ENCODE assay signal across 20 mouse cellular contexts in the genomic region with DNA sequence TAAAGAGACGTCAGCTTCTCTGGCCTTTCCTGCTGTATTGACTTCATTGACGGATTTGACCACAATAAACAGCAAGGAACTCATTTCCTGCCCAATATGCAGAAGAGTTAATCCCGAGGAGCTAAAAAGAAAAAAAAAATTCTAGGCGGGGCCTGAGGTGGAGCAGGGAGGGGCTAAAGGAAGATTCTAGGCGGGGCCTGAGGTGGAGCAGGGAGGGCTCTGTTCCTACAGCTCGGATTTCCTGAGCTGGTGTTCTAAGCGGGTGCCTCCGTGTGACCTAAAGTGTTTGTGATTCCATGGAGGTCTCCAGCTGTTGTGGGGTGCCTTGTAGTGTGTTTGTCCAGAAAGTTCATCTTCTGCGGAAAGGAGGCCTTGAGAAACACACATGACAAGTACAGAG. TPM values are rescaled to one million over a fixed set of nuclear protein-coding genes. Genes with fewer than 3 reads are reported as not detected.
DNase-seq lines count a peak whose midpoint lies in the region; ATAC-seq and TF ChIP-seq lines count a peak whose summit lies in the region.
"Had no signal": no experiment of that assay in that cellular context is flagged by ENCODE, and none has a peak within 500 bp of the region (broad histone marks: within the 10 kb centered on the region; RNA-seq: fewer than 3 reads in every experiment).

No protein-coding gene starts in this region.

- H3K27ac ChIP-seq in kidney, embryonic 14.5 days (ENCODE audit: low read depth, low read length): no peak overlapping the region
- H3K27ac ChIP-seq in lung, postnatal 0 days (ENCODE audit: low read length): no peak overlapping the region
- H3K27ac ChIP-seq in intestine, embryonic 15.5 days: no peak overlapping the region
- H3K27ac ChIP-seq: heart, embryonic 15.5 days; hindbrain, embryonic 14.5 days; liver, embryonic 12.5 days had no signal

- WGBS in kidney, embryonic 14.5 days: 15% methylated on average over 9 of the region's 9 CpGs
- 7% methylated on average over 9 of the region's 9 CpGs for WGBS in lung, postnatal 0 days
- 15% methylated on average over 9 of the region's 9 CpGs for WGBS in intestine, embryonic 15.5 days

- no peak for TF ChIP-seq CTCF in lung, postnatal 0 days (IDR thresholded peaks at IDR 0.05)

- no peak overlapping the region for H3K9ac ChIP-seq in kidney, embryonic 14.5 days (ENCODE audit: low read depth, low read length)
- H3K9ac ChIP-seq in lung, postnatal 0 days (replicated peaks; ENCODE audit: low read depth): no peak overlapping the region
- no peak overlapping the region for H3K9ac ChIP-seq in intestine, embryonic 15.5 days
- H3K9ac ChIP-seq: heart, embryonic 15.5 days; hindbrain, embryonic 14.5 days; liver, embryonic 12.5 days had no signal

- peak; percentile 55; the same call in 1 of the 2 replicates for ATAC-seq in kidney, embryonic 14.5 days (ENCODE audit: low FRiP score, low TSS enrichment)
- peak; percentile 44; the same call in 1 of the 2 replicates for ATAC-seq in lung, postnatal 0 days
- peak; percentile 81 for ATAC-seq in intestine, embryonic 15.5 days
- ATAC-seq: forebrain, embryonic 14.5 days; liver, embryonic 12.5 days had no signal

- no peak overlapping the region for H3K4me2 ChIP-seq in kidney, embryonic 14.5 days (replicated peaks; ENCODE audit: low read depth, low read length)
- H3K4me2 ChIP-seq in lung, postnatal 0 days (replicated peaks; ENCODE audit: low read depth, low read length): 0 out of 2 replicates have a peak overlapping the region, but pooled peaks have one; percentile 19
- H3K4me2 ChIP-seq in intestine, embryonic 15.5 days (replicated peaks): peak overlapping the region; percentile 30; the same call in 1 of the 2 replicates
- H3K4me2 ChIP-seq: heart, embryonic 15.5 days; hindbrain, embryonic 14.5 days; liver, embryonic 12.5 days had no signal

- no peak for TF ChIP-seq EP300 in lung, postnatal 0 days (IDR thresholded peaks at IDR 0.05)

- no peak overlapping the region for H3K4me3 ChIP-seq in kidney, embryonic 14.5 days (ENCODE audit: low read length)
- H3K4me3 ChIP-seq in lung, postnatal 0 days (ENCODE audit: low read depth, low read length): no peak overlapping the region
- no peak overlapping the region for H3K4me3 ChIP-seq in intestine, embryonic 15.5 days (replicated peaks)
- H3K4me3 ChIP-seq: erythroblast, embryonic 14.5 days; heart, embryonic 15.5 days; liver, embryonic 12.5 days had no signal

- no peaks in the 10 kb centered on the region for H3K9me3 ChIP-seq in kidney, embryonic 14.5 days (ENCODE audit: control insufficient read depth, low read length)
- no peaks in the 10 kb centered on the region for H3K9me3 ChIP-seq in lung, postnatal 0 days (ENCODE audit: low read length)
- no peaks in the 10 kb centered on the region for H3K9me3 ChIP-seq in intestine, embryonic 15.5 days
- H3K9me3 ChIP-seq: heart, embryonic 15.5 days; liver, embryonic 12.5 days had no signal

- no peak for DNase-seq in kidney, postnatal 14 days
- DNase-seq in lung, postnatal 0 days (ENCODE audit: low spot score): peak; percentile 36
- DNase-seq in lung, postnatal 4 days: no peak
- DNase-seq in retina, postnatal 1 day: peak; percentile 18
- no peak for DNase-seq in layer of hippocampus, adult 9-10 months (ENCODE audit: low spot score)
- DNase-seq in spleen, postnatal 36 days (ENCODE audit: low spot score in 2 of 2): no peak
- DNase-seq: adrenal gland, adult 2 months; cerebellum, adult 11 months; cerebellum, postnatal 14 days; gastrocnemius, postnatal 25 days; kidney, adult 11 months; left cerebral cortex, postnatal 4 days; midbrain, embryonic 14.5 days had no signal

- H3K4me1 ChIP-seq in kidney, embryonic 14.5 days (ENCODE audit: control insufficient read depth, insufficient read depth, low read length): 0 out of 2 replicates have a peak, but pooled peaks cover 6% of the 10 kb centered on the region
- H3K4me1 ChIP-seq in lung, postnatal 0 days (ENCODE audit: insufficient read depth, low read depth, low read length): no peaks in the 10 kb centered on the region
- no peaks in the 10 kb centered on the region; the same call in 1 of the 2 replicates for H3K4me1 ChIP-seq in intestine, embryonic 15.5 days (replicated peaks)
- H3K4me1 ChIP-seq: liver, embryonic 12.5 days had no signal

- H3K27me3 ChIP-seq in kidney, embryonic 14.5 days (ENCODE audit: control insufficient read depth, insufficient read depth, low read length): no peaks in the 10 kb centered on the region
- no peaks in the 10 kb centered on the region for H3K27me3 ChIP-seq in lung, postnatal 0 days (replicated peaks; ENCODE audit: insufficient read depth, low read length)
- H3K27me3 ChIP-seq in intestine, embryonic 15.5 days (replicated peaks): no peaks in the 10 kb centered on the region
- H3K27me3 ChIP-seq: heart, embryonic 15.5 days; liver, embryonic 12.5 days had no signal

- H3K36me3 ChIP-seq in kidney, embryonic 14.5 days (ENCODE audit: control insufficient read depth, insufficient read depth, low read length): no peaks in the 10 kb centered on the region
- H3K36me3 ChIP-seq in lung, postnatal 0 days (ENCODE audit: insufficient read depth, low read length): no peaks in the 10 kb centered on the region
- H3K36me3 ChIP-seq in intestine, embryonic 15.5 days: no peaks in the 10 kb centered on the region
- H3K36me3 ChIP-seq: heart, embryonic 15.5 days; liver, embryonic 12.5 days had no signal

RNA-seq across cellular contexts. Expression of a gene that starts 25.2 kb away (rescaled TPM):
- polyA plus RNA-seq in kidney, embryonic 14.5 days (2014; fragmentation: Nextera tagmentation; extraction: Ambion mirVana): 1.0 and 1.6 TPM in 2 replicates
- polyA plus RNA-seq in lung, postnatal 0 days (2015; fragmentation: Nextera tagmentation; extraction: Ambion mirVana): 1.7 and 2.9 TPM in 2 replicates
- polyA plus RNA-seq in intestine, embryonic 15.5 days (2015; fragmentation: Nextera tagmentation; extraction: Ambion mirVana): 5.3 and 6.1 TPM in 2 replicates
- polyA plus RNA-seq: erythroblast, embryonic 14.5 days had no signal

Comparison
In these comparisons a context has a peak if more than half of its experiments do, and no peak if none do; other contexts are left out.
1. DNase-seq: peak in lung, postnatal 0 days (single experiment) and retina, postnatal 1 day (single experiment); none in kidney, postnatal 14 days (single experiment), lung, postnatal 4 days (0 of 2), layer of hippocampus, adult 9-10 months (single experiment) and spleen, postnatal 36 days (0 of 2).
2. Peak in every context shown above with its lines, with median percentiles within 50 percentile points of each other: ATAC-seq.